Mouse (Mus musculus) left cerebral cortex, adult 18-20 months (tissue): ENCODE results near the gene Atg9b. TPM values are rescaled to one million over a fixed set of nuclear protein-coding genes. Genes with fewer than 3 reads are reported as not detected.
"Not testable (repeated sequence)": the region's sequence is repeated elsewhere in the genome, so short reads cannot be mapped to it uniquely, and the experiment has no call there.

Experiments used
- DNase-seq, 2 experiments: peaks; one replicate each; pipeline ENCODE4 v3.0.0; 2021 to 2022; ENCODE audit warnings: low spot score in 2 of 2, mixed read lengths in 1 of 2
- total RNA-seq, 2 experiments: library from RNA; stranded (reverse); gene quantifications; 2 replicates each; pipeline ENCODE4 v1.2.3; 2021

Atg9b gene
- total RNA-seq, 2 experiments from 2014 or later: 4.2 to 6.4 TPM

DNA sequence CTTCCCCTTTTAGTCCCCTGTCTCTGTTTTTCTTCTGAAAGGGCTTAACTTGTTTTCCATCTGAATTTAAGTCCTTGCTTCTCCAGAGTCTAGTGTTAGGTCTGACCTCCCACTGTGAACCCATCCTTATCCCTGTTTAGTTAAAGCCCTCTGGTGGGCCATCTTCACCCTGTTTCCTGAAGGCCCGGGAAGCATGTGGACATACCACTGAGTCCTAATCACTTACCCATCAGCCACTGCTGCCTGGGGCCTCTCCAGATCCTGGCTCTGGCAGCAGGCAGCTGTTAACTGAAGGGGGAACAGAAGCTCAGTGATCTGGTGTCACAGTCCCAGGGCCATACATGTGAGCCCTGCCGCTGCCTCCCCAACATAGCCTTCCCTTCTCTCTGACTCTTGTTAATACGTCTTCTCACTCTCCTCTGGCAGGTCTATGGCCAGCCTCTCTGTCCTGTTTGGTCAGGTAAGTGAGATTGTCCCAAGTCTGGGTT lies 13.5 kb upstream of the Atg9b start:
- no peak for DNase-seq

DNA sequence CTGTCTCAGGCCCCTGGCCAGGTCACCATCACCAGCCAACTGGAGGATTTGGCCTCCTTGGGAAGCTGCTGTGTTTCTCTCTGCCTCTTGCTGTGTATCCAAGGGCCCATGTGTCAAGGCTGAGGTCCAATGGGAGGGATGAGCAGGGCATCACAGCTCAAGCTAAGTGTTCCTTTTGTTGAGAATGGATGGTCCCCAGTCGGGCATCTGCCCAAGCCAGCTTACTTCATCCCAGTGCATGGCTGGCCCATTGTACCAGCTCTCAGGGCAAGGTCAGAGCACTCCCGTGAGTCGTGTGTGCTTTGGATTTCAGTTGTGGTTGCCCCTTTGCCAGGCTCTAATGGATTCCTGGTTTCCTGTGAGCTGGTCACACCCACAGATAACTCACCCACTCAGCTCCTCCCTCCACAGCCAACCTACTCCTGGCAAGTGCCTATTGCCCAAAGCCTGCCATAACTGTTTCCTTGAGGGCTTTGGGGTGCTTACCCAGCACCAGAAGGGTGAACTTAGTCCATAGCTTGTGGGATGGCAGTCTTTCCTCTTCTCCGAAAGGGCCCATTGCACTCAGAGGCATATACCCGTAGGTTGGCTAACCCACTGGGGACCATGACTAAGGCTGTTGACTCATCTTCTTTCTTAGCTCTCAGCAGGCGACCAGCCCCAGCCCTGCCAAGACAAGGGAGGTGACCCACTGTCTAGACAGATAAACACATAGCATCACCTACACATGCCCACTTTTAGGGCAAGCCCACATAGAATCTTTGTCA lies 12.8 kb upstream of the Atg9b start:
- DNase-seq: no peak

DNA sequence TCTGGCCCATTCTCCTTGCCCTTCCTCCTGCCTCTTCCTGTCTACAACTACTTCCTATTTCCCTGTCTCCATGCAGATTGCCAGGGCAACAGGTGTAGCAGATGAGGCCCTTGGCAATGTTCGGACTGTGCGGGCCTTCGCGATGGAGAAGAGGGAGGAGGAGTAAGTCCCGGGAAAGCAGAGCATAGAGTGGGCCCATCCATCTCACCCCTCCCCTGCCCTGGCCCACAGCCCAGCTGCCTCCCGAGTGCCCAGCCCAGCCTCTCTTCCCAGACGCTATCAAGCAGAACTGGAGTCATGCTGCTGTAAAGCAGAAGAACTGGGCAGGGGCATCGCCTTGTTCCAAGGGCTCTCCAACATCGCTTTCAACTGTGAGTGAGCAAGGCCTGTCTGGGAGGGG lies 10.0 kb upstream of the Atg9b start:
- no peak for DNase-seq

DNA sequence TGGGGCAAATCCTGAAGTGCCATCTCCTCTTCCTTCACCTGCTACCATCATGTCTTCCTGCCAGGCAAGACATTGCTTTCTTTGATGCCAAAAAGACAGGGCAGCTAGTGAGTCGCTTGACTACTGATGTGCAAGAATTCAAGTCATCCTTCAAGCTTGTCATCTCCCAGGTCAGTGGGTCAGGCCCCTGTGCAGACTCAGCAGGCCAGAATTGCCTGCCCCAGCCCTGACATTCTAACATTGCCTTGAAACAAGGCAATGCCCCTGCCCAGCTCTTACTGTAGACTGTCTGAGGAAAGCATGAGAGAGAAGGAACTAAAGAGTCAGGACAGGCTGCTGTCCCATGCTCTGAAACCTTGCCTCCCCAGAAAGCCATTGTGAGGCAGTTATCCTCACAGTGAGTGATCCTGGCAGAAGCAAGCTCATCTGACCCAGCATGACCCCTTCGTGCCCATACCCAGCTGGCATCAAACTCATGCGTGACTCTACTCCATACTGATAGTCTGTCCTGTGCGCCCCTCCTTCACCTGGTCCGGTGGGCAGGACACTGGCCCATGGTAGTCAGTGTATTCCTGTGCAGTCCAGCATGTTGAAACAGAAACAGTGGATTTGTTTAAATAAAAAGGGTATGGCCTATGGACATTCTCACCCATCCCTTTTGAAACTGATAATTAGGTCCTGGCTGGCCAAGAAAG lies 9.1 kb upstream of the Atg9b start:
- no peak for DNase-seq

DNA sequence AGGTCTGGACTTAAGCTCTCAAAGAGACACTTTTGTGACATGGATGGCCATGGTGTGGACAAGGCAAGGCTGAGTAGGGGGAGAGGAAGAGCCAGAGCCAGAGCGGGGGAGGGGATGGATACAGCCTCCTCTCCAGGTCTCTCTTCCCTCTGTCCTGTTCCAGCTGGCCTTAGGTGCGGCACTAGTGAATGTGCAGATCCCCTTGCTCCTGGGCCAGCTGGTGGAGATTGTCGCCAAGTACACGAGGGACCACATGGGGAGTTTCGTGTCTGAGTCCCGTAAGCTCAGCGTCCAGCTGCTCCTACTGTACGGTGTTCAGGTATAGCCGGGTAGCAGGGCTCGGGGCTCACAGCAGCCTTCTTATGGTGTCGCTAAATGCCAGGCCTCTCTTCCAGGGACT lies 8.4 kb upstream of the Atg9b start:
- no peak for DNase-seq

DNA sequence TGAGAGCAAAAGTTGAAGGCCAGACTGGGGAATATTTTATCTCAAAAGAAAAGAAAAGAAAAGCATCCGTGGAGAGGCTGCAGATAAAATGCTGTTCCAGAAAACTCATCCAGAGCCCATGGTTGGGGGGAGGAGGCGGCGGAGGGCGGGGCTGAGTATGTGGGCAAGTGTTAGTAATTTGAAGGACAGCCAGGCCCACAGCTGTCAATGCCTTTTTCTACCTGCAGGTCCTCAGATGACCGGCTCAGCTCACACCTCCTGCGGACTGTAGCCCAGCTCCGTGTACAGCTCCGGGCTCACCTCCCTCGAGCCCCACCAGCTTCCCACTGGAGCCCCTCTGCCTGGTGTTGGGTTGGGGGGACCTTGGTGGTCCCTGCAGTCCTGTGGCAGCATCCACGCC lies 7.7 kb upstream of the Atg9b start:
- DNase-seq: no peak

DNA sequence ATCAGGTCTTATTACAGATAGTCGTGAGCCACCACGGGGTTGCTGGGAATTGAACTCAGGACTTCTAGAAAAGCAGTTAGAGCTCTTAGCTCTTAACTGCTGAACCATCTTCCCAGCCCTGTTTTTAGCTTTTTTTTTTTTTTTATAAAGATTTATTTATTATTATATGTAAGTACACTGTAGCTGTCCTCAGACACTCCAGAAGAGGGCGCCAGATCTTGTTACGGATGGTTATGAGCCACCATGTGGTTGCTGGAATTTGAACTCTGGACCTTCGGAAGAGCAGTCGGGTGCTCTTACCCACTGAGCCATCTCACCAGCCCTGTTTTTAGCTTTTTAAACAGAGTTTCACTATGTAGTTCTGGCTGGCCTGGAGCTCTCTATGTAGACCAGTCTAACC lies 4.3 kb upstream of the Atg9b start:
- DNase-seq: not testable (repeated sequence)

DNA sequence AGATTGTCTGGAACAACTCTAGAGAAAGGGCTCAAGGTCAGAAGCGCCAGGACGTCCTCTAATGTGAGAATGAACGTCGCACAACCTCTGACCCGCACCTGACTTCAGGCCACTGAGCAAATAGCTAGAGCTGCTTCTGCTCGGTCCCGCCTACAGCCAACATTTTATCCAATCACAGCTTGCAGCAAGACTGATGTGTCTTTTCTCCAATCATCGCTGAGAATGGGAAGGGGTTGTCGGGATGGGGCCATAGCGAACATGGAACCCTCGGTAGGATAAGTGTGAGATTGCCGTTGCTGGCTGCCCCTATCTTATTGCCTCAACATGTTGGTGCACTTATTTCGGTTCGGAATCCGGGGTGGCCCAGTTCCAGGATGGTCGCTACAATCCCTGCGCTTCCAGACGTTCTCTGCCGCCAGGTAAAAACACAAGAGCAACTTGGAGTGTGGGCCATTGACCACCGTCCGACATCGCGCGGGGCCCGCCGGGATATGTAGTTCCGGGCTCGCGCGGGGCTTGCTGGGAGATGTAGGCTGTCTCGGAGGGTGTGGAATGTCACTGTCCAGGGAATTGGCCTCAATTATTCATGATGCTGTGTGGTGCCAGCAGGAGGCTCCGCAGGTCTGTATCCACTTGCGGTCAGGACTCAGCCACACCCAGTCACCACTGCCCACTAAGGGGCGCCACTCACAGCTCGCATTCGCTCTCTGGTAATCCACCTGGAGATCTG lies 2.4 kb upstream of the Atg9b start:
- DNase-seq: peak; percentile 91 to 95

DNA sequence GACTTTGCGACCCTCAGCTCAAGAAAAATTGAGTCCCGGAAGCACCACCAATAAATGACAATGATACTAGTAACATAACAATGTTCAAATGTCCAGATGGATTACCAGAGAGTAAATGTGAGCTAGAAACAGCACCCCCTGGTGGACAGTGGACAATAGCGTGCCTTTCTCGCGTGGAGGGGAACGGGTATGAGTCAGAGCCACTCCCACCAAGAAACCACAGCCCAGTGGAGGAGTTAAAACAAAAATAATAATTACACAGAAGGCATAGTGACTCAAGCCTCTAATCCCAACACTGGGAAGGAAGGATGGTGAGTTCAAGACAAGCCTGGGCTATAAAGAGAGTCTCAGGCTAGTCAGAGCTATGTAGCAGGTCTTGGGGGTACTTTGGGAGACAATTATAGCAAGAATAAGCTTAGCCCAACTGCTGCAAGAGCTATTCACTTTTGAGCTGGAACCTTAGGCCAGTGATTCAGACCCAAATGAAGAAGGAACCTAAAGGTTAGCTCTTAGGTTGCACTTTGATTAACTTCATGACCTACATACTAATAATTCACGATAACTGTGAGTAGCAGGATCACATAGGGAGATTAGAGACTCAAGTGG lies 1.6 kb upstream of the Atg9b start, which contains the start of gene Abcb8:
Abcb8 (plus strand) TSS at position 272 of the 606 bp plus-strand sequence.
- peak; percentile 89 to 96 for DNase-seq

DNA sequence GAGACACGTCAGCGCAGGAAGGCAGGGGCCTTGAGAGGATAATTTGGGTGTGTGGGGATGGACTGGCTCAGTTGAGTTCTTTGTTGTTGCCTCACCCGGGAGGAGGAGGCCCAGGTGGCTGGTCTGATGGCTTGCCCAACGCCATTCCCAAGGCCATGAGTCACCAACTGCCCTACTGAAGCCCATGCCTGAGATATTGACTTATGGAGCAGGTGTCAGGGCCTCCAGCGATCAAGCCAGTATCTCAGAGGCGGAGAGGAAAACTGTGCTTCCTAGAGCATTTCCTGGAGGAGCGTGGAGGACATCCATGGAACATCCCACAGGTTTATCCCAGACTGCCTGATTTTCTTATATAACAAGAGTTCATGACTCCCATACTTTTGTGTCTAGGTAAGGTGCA lies 781 bp upstream of the Atg9b start:
- DNase-seq: no peak

DNA sequence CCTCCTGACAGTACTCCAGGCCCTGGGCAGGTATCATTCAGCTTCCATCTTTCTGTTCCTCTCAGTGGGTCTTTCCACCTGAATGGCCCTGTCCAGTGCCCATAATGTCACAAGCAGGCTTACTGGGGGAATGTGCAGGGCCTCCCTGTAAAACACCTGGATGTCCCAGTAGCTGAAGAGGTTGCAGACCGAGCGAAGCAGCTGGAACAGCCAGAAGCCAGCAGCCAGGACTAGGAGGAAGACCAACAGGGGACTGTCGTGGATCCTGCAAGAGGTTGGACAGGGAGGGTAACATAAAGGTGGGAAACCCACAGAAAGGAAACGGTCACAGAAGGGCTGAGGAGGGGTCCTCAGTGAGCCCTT lies 2.3 kb downstream of the Atg9b start:
- DNase-seq: no peak

DNA sequence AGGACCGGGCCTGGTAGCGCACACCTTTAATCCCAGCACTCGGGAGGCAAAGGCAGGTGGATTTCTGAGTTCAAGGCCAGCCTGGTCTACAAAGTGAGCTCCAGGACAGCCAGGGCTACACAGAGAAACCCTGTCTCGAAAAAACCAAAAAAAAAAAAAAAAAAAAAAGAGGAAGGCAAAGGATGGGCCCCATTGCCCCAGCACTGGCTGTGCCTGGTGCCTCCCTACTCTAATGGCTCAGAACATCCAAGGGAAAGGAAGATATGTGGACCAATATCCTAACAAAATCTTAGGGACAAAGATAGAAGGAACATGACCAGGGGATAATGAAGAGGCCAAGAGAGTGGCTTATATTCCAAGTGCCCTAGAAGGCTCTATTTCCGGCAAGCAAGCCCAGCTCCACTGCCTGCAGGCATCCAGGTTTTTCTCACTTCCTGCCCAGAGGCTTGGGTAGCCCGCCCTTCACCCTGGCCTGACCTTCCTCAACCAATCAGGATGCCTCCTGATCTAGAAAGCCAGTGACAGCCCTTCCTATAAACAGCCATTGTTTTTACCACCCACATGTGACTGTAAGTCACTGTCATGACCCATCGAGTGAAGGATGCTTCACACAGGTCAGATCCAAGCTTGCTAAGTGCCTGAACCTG lies 2.8 kb downstream of the Atg9b start:
- DNase-seq: no peak

DNA sequence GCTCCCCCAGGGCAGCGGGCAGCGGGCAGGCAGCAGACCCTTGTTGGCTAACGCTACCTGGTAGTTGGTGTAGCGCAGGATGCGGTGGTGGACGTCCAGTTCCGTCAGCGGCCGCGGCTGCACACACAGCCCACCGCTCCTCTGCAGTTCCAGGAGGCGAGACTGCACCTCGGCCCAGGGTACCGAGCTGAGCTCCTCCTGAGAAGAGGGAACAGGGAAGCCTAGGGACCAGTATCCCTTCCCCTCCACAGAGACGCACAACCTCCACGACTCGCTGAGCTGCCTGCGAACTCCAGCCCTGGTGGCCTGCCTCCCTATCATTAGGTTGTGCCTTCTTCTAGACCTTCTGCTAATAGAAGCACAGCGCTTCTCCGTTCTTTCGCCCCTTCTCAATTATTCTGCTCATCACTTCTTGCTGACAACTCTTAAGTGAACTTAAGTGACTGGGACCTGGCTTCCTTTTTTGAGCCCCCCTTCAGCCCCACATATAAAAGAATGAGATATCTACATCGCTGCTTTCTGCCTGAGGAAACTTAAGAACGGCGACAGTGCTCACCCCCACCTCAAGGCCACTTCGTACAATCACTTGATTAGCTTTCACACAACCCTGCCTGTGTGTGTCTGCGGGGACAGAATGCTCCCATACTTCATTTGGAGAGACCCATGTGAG lies 3.6 kb downstream of the Atg9b start:
- DNase-seq: no peak

DNA sequence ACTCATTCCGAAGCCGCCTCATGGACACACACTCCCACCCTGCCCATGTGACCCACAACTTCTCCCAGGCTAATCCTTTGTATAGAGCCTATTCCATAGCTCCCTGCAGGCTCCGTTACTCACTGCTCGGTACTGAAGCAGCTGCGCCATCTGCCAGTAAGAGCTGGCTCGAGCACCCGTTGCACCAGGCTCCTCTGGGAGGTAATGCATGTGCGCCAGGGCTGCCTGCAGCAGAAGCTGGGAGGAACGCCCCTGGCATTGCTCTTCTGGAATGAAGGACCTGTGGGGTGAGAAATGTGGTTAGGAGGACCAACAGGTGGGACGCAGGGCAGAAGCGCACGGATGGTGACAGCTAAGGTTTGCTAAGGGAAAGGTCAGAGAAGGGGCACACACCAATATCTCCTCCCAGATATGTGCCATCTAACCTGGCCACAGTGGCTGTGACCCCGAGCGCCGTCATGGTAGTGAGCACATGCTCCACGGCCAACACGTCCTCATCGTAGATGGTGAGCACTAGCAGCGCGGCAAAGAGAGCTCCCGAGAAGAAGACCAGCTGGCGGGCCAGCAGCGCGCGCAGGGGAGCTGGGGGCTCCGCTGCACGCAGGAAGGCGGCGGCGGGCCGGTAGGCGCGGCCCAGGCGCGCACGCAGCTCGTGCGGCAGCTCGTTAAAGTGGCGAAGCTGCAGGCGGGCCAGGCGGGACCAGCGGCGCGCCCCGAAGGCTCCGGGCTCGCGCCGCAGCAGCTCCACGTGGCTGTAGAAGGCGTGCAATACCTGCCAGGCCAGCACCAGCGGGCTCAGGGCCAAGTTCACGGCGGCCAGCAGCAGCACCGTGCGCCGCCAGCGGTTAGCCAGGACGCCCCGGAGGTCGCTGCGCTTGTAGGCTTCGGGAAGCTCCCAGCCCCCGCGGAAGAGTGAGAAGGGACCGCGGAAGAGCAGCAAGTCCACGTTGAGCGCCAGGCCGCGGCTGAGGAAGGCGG lies 4.4 kb downstream of the Atg9b start:
- peak; percentile 56 to 67 for DNase-seq

DNA sequence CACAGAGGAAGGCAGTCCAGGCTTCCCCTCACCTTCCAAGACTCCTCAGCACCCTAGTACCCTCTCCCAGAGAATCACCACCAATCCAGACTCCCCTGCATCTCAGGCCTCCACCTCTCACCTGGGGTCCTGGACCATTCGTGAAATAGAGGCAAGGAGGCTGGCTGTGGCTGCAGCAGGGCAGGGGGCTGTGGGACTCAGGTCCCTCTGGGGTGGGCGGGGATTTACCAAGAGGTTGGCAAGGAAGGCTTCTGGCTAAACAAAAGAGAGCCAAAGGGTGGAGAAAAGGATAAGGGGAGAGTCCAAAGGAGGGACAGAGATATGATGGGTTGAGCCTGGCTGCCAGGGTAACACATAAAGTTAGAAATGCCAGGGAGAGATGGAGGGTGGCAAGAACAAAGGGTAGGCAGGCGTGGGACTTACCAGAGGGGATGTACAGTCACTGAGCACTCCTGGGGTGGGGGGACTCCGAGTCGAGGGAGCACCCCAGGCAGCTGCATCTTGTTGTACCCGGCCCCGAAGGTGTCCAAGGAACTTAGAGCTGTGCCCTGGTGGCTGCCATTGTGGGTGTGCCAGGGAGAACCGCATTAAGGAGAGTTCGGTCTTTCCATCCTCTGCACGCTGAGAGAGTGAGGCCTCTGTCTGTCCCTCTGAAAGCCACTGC lies 5.9 kb downstream of the Atg9b start:
- DNase-seq: no peak

DNA sequence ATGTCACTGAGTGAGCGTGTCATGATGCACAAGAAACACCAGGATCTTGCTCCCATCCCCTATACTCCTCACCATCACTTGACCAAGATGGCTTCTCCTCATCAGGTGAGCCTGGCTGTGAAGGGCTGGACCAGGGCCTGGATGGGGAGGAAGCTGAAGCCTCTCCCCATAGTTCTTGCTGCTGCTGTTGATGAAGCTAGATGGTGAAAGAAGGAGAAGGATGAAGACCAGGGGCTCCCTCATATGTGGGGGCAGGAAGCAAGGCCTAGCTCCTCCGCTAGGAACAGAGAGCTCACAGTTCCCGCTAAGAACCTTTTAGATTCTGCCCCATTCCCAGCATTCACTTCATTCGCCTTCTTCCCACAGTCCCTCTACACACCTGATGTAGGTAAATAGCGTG lies 6.6 kb downstream of the Atg9b start:
- DNase-seq: no peak

DNA sequence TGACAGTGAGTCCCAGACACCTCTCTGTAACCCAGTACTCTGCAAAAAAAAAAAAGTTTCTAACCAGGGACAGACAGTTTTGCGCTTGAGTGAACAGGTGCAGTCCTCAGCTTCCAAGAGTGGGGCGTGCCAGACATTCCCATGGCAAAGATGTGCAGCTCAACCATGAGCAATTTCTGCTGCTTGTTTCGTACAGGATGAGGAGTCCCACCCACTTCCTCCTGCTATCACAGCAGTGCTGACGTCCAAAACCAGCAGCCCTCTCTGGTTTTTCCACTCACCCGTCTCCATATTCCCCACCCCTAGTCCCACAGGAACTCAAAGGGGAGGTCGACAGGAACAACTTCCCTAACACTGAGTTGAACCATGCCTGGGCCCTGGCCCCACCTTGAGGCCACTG lies 7.5 kb downstream of the Atg9b start:
- DNase-seq: peak; percentile 41 to 44

DNA sequence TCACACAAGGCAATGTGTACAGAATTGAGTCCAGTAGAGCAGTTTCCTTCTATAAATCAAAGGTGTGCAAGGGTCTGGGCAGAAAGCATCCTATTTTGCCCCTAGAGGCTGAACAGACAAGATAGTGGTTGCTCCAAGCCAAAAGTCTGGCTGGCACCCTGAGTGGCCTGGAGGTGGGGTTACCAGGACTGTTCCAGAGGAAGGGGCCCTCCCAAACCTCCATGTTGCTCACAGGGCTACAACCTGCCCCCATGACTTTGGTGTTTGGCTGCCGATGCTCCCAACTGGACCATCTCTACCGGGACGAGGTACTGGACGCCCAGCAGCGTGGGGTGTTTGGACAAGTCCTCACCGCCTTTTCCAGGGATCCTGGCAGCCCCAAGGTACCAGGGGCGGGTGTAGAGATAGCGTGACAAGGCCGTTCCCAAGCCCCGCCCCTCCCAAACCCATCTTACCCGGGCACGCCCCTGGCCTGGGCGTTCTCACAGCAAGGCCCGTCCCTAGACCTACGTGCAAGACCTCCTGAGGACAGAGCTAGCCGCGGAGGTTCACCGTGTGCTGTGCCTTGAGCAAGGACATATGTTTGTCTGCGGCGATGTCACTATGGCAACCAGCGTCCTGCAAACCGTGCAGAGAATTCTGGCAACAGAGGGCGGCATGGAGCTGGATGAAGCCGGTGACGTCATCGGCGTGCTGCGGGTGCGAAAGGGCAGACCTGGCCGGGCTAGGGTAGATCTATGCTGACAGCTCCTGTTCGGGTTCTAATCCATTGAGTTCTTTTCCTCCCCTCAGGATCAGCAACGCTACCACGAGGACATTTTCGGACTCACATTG lies 8.7 kb downstream of the Atg9b start:
- DNase-seq: peak; percentile 93 to 94
